Mouse (Mus musculus) gastrocnemius, postnatal 10 days (tissue): Measurements from ENCODE around the gene 1700017N19Rik. TPM values are rescaled to one million over a fixed set of nuclear protein-coding genes. Genes with fewer than 3 reads are reported as not detected.

Experiments
- DNase-seq: peaks from one replicate; pipeline ENCODE4 v3.0.0; 2021; ENCODE audit warnings: mixed read lengths
- total RNA-seq, 2 experiments: library from RNA; stranded (reverse); gene quantifications; 2 replicates each; pipeline ENCODE4 v1.2.3; 2021

1700017N19Rik gene
- total RNA-seq, 2 experiments from 2014 or later: not detected

DNA sequence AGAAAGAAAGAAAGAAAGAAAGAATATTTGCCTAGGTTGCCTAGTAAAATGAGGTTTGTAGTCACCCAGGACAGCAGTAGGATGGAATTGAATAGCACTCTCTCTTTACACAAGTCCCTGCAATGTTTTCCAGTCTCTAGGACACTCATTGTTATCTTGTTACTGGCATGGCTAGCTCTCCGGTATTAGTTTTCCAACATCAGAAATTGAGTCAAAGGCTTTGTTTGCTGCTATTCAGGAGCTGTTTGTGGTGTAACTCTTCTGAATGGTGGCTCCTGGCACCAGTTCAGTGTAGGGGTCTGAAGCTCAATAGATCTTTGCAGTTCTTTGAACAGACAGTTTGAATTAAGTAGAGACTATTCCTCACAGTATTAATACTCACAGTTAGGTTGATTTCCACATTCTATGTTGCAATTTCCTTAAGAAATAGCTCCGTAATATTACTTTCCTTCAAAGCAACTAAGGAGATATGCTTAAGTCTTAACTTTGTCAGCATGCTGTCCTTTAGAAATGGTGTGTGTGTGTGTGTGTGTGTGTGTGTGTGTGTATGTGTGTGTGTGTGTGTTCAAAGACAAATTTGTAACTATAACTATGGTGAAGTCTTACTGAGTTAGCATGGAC, 71.8 kb downstream of the 1700017N19Rik start:
- no peak for DNase-seq

Other genes starting within 250 kb of the 1700017N19Rik start
- gene Gm4302, start 249.6 kb upstream of the 1700017N19Rik start, total RNA-seq: not detected
- gene Gm4303, start 244.5 kb upstream of the 1700017N19Rik start, total RNA-seq: not detected
- not detected for gene Gm4305, start 239.4 kb upstream of the 1700017N19Rik start, total RNA-seq
- not detected for gene Gm4307, start 229.1 kb upstream of the 1700017N19Rik start, total RNA-seq
- not detected for gene Gm4312, start 207.9 kb upstream of the 1700017N19Rik start, total RNA-seq
- gene Tmtc3, start 103.1 kb upstream of the 1700017N19Rik start, total RNA-seq: 10 to 100 TPM in 1 of 2 experiments, 1 to 10 TPM in 1; 9.6 to 12.1 TPM
- 1 to 10 TPM; 2.4 to 3.5 TPM for gene Cep290, start 102.9 kb upstream of the 1700017N19Rik start, total RNA-seq
- 1 to 10 TPM; 7.9 to 8.4 TPM for gene 4930430F08Rik, start 61 bp upstream of the 1700017N19Rik start, total RNA-seq